Mouse (Mus musculus) WW6 (cell line): ENCODE results near the gene Pik3r1.
A peak's percentile ranks its signal among the peaks of the same experiment; 100 is the strongest.

Source experiments
- DNase-seq: peaks from one replicate; pipeline ENCODE4 v3.0.0-alpha.2; 2013; ENCODE audit warnings: low read depth, low spot score

Gene Pik3r1

DNA sequence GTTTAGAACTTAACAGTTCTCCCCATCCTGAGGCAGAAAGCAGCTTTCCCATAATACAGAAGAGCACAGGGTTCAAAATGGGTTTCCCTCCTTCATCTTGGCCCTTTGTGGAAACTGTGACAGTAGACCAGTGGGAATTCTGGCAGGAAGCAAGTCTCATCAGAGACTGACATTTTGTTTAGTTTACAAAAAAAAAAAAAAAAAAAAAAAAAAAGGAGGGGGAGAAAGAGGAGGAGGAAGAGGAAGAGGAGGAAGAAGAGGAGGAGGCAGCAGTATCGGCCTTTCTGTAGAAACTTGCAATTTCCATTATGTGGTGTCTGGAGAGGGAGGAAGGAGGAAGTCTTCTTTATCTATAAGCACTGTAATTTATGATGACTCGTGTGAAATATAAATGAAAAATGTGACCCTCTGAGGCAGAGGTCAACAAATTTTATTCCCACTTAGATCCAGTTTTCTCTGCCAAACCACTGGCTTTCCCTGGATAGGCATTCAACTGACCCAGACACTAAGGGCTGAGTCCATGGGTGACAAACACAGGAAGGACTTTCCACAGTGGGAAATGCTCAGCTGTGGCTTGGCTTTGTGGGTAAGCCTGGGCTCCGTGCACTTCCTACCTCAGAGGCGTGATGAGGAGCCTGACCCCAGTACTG, 28.2 kb downstream of the Pik3r1 start:
- no peak for DNase-seq

GRCm38 (mm10) chr13:101738769-101739168, 29.2 kb downstream of the Pik3r1 start:
- DNase-seq, result no peak

GRCm38 (mm10) chr13:101736521-101737387, 31.3 kb downstream of the Pik3r1 start:
- no peak for DNase-seq

- no peak for DNase-seq
These were observed 32.5 kb downstream of the Pik3r1 start for GRCm38 (mm10) chr13:101735364-101736120.

DNA sequence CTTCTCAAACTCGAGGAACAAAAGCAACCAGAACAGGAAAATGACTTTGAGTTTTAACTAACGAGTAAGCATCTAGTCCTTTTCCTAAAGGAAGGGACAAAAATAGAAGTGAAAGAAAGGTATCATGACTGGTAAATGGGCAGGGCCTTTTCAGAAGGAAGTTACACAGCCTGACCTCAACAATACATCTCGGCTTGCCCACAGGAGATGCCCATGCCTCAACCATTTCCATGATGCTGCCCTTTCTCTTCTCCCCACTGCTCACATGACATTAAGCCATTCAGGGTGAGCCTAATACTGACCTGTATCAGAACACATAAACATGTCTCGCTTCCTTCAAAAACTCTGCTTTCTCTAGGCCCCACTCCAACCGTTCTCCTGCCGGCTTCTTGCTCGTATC, 33.8 kb downstream of the Pik3r1 start:
- no peak for DNase-seq

DNA sequence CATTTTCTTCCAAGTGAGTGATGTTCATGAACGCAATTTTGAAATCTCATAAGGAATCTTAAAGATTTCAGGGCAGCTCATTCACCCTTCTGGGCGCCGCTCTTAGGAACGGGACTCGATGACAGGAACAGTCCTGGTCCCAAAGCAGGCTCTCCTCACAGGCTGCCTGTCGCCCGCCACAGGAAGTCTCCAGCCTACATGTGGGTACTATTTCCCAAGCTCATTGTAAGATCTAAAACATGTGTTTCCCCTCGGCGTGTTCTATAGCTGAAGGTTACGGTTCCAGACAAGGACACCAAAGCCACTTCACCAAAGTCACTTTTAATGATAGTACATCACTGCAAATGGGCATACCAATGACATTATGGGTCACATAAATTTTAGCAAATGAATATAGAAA, 35.3 kb downstream of the Pik3r1 start:
- no peak for DNase-seq

- no peak for DNase-seq
These were observed 36.2 kb downstream of the Pik3r1 start for GRCm38 (mm10) chr13:101731777-101732176.

GRCm38 (mm10) chr13:101730351-101730750, 37.7 kb downstream of the Pik3r1 start:
- no peak for DNase-seq

DNA sequence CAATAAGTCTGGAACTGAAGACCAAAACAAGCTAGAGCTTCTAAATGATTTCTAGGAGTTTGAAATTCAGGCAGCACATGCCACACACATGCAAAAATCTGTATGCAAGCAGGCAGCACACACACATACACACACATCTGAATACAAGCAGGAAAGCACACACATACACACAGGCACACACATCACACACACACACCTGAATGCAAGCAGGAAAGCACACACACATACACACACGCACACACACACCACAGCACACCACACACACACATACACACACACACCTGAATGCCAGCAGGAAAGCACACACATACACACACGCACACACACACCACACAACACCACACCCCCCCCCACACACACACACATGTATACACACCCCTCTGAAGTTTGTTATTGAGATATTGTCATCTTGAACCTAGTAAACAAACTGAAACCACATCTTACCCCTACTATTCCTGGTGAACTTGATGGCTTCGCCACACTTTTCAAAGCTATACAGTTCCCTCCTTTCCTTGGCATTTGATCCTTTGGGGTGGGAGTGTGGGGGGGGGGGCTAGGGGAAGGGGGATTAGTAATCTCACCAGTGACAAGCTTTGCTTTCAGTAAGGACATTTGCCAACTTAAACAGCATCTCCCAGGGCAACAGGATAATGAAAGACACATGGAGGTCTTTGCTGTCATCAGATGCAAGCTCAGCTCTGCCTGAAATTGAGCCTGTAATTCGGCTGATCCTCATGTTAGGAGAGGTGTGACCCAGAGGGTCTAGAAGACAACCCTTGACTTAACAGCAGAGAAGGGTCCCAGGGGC, 38.6 kb downstream of the Pik3r1 start:
- no peak for DNase-seq

- no peak for DNase-seq
These were observed 39.2 kb downstream of the Pik3r1 start for GRCm38 (mm10) chr13:101728816-101729215.

DNA sequence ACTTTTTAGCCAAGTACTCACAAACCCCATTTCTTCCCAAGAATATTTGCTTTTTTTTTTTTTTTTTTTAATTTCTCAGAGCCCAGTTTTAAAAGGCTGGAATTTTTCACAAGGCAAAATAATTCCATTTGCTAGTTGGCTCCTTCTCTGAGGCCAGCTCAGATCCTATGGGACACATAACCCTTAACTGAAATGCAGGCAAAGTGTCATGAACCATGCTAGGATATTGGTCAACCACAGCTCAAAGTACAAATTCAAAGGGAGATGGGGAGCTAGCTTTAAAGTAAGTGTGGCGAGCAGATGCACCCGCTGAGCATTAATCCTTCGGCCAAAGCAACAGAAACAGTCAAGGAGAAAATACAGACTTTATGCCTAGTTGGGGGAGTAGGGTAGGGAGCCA, 39.7 kb downstream of the Pik3r1 start:
- DNase-seq, result no peak

- DNase-seq, result no peak
These were observed 40.2 kb downstream of the Pik3r1 start for GRCm38 (mm10) chr13:101727837-101728236.

- DNase-seq, result no peak
These were observed 41.1 kb downstream of the Pik3r1 start for GRCm38 (mm10) chr13:101726922-101727321.

GRCm38 (mm10) chr13:101721901-101722595, 46.0 kb downstream of the Pik3r1 start:
- no peak for DNase-seq

GRCm38 (mm10) chr13:101721154-101721553, 46.9 kb downstream of the Pik3r1 start:
- no peak for DNase-seq

DNA sequence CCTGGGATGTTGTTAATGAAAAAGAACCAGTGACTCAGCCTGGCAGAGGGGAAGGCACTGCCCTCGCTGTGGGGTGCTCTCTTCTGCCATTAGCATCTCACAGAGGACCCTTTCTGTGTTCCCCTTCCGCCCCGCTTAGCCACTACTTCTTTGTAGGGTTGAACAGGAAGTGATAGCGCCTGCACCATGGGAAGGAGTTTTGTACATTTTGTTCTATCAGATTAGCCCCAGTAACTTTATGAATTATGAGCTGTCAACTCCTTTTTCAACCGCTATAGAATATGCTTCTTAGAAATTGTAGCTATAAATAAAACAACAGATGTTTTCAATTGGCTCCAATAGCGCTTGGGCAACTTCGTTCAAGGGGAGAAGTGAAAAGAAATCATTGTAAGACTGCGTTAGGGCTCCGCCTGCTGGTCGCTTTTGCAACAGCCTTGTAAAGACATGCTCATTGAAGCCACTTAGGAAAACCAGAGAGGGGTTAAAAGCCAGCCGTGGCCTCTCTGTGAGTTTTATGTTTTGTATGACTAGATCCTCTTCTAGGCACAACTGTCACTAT, 48.6 kb downstream of the Pik3r1 start:
- DNase-seq, result peak; percentile 43

DNA sequence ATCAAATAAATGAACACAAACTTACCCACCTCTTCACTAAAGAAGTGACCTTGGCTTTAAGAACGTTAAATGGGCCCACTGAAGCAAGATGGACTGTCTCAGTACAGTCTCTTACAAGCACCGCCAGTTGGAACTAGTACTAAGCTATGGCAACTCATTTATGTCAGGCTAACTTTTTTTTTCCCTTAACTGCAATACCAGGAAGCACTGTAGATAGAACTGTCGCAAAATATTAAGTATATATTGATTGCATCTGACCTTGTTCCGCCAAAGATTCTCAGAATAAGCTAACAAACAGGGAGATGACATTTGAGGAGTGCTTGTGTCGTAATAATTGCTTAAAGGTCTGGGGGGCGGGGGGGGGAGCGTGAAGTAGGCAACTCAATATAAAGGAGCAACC, 49.3 kb downstream of the Pik3r1 start:
- no peak for DNase-seq

DNA sequence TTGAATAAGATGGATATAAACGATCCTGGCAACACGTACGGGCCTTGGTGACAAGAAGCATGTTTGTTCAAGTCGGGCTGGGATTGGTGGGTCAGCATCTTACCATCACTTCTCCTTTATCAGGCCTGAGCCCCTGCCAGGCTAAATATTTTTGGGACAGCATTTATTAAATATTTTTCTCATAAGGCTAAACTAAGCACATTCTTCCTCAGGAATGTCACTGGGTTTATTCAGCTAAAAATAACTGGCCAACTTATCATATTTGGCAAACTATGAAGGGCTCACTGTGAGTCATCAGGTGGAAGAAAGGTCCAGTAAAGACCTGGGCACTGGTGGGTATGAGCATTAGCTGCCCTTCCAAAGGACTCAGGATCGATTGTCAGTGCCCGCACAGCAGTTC, 50.2 kb downstream of the Pik3r1 start:
- DNase-seq, result no peak

DNA sequence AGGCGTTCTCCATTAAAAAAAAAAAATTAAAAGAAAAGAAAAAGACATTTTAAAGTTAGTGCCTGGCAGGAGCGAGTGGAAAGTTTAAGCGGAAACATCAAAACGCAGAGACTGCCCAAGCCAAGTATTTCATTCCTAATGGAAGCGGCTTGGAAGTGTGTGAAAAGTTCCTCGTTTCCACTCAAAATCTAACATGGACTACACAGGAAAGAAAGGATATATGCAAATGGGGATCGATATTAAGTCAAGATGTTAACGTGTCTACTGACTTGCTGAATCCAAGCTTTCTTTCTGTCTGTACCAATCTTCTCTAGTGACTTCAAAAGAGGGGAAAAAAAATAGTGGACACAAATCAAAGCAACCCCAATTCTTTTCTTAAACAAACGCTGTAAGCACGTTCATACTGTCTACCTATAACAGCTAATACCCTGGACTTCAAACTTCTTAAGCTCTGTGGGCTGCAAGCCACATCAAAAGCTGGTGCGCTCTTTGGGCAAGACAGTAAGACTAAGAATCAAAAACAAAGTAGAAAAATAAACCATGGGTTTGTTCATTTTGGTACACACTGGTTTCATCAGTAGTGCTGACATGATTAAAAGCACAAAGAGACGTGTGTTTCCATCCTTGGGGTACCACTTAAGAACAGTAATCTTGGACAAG, 54.5 kb downstream of the Pik3r1 start:
- no peak for DNase-seq
